Mouse (Mus musculus): Measurements from ENCODE around the gene Pold2.

Gene Pold2

DNA sequence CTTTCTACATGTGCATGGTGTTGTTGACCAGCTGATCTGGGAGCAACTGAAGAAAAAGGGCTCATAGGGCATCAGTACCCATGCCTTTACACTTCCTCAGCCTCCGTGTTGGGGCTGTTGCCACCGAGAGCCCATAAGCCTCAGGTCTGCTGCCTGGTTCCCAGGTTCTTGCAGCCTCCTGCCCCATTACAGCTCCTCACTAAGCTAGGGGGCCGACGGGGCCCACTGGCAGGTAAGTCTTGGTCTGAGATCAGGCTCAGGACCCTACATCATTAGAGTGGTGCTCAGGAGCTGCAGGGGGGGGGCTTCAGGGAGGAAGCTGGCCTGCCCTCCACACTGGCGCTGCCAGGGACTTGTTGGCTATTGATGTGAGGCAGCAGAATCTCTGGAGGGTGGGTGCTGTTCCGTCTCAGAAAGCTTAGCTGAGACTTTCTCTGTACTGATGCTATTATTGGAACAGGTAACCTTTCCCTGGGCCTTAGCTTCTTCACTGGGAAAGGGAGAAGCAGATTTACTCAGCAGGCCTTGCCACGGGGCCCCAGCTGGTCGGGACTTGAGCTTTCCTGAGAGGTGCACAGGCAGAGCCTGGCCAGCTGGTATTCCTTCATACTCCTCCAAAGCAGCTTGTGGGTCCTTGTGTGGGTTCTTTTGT lies 21.5 kb downstream of the Pold2 start:
- no peak for DNase-seq

DNA sequence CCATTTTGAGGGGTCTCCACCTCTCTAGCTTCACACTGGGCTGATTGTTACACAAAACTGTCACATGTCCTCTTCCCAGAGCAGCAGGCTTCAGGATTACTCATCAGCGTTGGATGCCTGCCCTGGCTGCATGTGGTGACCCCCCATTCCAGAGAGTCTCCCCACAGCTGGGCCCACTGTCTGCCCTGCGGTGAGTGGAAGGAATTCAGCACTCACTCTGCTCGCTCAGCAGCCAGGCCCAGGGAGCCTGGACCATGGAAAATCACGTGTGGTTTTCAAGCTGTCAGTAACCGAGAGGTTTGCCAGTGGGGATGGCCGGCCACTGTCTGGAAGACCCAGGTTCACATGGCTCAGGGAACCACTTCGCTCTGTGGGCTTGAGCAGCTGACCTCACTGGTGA lies 22.2 kb downstream of the Pold2 start:
- DNase-seq: peak; percentile 83

DNA sequence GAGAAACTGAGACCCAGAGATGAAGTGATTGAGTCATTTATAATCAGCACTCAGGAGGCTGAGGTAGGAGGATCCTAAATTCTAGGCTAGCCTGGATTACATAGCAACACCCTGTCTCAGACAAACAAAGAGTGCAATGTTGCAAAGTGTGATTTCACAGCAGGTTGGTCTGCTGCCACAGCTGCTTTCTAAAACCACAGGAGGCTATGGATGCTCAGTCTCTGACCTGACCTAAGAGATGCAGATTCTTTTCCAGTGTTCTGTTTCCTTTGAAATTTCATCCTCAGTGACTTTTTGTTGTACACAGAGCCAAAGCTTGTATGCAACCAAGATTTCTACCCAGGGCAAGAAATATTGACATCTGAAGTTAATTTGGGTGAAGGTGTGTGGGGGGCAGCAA lies 22.6 kb downstream of the Pold2 start:
- no peak for DNase-seq

DNA sequence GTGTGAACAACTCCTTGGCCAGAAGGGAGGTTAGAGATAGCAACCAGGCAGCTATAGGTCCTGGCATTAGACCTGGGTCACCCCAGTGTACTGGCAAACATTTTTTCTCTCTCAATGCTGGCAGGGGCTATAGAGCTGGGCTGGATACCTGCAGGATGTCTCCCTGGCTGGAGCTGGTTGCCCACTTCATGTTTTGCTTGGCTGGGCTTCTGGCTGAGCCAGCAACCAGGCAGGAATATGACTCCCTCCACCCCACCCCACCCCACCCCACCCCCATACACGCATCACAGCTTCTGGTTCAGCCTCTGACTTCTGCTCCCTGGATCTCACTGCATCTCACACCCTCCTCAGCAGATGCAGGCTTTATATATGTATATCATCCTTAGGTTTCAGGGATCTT lies 25.8 kb downstream of the Pold2 start:
- DNase-seq: no peak

DNA sequence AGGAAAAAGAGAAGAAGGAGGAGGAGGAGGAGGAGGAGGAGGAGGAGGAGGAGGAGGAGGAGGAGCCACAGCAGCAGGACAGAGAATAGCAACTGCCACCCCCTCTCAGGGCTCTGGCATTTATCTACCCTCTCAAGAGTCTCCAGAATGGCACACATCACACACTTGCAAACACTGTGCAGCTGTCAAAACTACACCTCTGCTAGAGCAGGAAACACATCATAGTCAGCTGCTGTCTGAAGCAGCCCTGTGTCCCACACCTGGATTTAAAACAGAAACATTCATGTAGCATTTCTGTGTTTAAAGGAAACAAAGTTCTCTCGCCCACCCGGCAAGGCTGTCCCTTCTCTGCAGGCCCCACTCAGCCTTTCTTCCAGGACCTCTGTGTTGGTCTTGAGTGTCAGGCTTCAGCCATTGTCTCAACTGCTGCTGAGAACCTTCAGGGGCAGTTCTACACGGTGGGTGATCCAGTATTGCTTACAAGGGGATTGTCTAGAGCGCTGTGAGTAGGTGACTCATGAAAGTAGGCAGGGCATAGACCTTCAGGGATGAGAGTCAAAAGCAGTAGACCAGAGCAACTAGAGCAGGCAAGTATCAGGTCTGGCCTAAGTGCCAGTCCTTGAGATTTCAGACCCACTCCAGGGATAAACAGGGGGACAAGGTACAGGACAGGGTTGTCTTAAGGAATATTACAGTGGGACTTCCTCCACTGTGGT lies 26.9 kb downstream of the Pold2 start:
- DNase-seq: no peak

DNA sequence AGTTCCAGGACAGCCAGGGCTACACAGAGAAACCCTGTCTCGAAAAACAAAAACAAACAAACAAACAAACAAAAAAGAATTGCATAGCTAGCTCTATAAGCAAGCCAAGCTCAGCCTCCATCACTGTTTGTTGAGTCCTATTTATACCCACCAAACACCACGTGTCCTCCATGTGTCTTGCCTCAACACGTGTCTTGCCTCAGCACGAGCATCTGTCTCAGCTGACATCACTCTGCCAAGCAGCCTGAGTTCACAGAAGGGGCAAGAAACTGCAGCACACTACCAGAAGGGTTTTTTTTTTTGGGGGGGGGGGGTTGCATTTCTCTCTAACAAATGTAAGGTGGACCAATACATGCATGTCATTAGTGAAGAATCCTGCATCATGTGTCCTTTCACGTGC lies 27.6 kb downstream of the Pold2 start:
- no peak for DNase-seq

DNA sequence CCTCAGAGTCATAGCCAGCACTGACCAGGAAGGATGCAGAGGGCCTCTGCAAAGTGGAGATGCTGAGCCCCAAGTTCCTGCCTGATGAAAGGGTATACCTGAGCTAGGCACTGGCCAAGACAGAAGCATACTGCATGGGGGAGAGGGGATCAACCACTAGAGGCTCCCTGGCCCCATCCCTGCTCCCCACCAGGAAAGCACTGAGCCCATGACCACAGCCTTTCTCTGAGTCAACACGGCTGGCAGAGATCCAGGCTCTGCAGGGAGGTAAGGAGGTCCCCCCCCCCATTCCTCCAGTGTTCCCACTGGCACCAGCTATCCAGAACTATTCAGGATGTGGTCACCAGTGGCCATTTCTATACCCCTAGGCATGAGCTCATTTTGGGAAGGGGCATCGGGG lies 28.8 kb downstream of the Pold2 start:
- no peak for DNase-seq

DNA sequence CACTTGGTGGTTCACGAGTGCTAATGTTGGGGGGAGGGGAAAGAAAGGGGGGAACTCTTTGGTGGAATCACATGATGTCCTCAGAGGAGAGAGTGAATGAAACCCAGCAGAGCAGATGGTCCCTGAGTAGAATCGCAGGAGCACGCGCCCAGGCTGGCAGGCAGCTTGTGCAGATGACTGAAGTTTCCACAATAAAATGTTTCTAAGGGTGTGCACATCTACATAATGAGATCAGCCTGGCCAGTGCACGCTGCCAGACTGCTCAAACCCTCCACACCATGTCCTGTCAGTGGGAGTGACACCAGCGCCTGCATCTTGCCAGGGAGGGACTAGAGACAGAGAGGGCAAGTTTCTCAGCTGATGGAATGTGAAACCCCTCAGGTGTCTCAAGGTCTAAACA lies 29.4 kb downstream of the Pold2 start:
- peak; percentile 38 for DNase-seq

DNA sequence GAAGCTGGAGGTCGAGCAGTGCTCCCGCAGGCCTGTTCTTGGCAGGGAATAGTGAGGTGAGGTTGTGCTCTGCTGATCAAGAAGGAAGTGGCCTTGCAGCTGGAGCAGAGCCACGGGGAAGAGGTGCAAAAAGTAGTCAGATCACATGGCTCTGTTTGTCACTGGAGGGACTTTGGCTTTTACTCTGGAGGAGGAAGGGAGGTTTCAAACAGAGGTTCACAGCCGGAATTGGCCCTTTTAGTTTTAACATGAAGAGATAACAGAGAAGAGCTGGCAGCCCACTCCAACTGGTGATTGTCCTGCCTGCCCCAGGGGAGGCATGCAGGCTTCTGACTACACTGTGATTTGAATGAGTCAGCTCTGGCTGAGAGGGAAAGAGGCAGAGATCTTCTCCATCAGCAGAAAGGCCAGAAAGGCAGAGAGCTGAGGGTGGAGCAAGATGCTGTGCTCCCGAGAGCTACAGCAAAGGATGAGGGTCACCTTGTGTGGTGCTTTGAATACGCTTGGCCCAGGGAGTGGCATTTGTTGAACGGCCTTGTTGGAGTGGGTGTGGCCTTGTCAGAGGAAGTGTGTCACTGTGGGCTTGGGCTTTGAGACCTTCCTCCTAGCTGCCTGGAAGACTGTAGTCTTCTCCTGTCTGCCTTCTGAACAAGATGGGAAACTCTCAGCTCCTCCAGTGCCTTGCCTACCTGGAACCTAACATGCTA lies 31.3 kb downstream of the Pold2 start:
- peak; percentile 39 for DNase-seq

DNA sequence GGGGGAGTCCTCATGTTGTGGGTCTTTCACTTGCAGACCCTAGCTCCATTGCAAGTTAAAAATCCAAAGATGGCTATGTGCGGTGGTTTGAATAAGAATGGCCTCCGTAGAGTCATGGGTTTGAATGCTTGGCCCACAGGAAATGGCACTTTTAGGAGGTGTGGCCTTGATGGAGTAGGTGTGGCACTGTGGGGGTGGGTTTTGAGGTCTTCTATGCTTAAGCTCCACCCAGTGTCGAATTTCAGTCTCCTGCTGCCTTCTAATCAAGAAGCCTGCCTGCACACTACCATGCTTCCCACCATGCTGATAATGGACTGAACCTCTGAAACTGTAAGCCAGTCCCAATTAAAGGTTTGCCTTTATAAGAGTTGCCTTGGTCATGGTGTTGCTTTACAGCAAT lies 35.0 kb downstream of the Pold2 start:
- DNase-seq: no peak

DNA sequence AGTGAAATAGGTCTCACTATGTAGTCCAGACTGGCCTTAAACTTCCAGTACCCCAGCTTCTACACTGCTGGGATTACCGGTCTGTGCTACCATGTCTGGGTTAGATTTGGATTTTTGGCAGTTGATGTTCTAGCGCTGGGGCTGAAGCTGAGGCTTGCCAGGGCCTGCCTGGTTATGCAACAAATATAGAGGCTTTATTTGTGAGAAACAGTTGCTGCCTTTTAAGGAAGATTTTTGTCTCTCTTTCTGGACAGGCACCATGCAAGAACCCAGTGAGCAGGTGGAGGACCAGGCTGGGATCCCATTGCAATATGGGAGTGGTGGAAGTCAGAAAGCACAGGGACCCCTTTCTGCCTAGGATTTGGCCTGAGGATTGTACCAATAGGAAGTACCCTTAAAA lies 36.3 kb downstream of the Pold2 start:
- no peak for DNase-seq

DNA sequence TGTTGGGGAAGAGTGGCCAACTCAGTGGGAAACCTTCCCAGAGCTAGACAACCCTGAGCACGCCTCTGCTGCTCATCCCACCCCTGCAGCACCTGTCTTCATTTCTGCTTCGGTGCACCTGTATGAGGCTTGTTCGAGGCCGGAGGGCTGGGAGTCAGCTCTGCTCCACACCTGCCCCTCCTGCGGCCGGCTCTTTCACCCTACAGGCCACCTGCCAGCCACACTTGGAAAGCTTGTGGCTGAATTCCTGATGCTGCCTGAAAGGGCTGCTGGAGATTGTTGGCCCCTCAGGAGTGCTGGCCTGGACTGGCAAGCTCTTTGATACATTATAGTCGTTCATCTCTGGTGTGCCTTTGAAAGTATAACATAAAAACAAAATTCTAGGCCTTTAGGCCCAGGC lies 37.7 kb downstream of the Pold2 start:
- DNase-seq: no peak

DNA sequence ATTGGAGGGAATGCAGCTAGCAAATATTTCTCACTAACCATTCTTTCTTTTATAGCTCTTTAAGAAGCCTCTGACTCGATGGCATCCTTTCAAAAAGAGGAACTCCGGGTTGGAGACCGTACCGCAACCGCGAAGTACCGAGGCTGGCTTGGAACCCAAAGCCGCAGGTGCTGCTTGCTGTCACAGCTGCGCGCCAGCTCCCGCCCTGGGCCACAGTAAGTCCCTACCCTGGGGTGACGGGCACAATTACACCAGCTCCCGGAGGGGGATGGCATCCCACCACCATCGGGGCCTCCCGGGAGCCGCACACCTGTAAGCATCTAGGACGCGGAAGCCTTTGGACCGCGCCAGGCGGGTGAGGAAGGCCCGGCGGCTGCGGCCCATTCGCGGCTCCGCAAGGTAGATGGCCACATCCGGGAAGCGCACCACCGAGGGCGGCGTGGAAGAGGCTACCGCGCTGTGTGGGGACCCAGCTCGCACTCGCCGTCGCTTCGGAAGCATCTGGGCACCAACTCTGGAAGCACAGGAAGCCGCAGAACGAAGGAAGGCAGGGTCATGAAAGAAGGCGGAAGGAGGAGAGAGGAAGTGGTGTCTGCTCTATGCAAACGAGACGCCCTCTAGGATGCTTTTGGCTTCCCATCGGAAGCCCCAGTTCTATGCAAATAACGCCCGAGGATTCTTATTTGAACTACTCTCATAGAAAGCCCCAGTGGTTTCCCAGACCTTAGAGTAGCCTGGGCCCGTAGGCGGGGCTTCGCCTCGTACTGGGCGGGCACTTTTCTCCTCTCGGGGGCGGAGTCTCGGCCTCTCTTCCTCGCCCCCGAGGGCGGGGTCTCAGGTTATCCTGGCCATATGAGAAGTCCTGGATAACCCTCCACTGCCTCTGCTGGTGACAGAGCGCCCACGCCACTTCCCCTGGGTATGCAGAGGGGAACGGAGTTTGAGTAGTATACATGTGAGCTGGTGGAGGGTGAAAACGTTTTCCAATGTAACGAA lies 40.5 kb downstream of the Pold2 start, which contains the start of gene Polm:
Gene Polm, minus strand, starts transcription at position 766 of the 996 bp plus-strand sequence.
- DNase-seq: peak; percentile 97

DNA sequence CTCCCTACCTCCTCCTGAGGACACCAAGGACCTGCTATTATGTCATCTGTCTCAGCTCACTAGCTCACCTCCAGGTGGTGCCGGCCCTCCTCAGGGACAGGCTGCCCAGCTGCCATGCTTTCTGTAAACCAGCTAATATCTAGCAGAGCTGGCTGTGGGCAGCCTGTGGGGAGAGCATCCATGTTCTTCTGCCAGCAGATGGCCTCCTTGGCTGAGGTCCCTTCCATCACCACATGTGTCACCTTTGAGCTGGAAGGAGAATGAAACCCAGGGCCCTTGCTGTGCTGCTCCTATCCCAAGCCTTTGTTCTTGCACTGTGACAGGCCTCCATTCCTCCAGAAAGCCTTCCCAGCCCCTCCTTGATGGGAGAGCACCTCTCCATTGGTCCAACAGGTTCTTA lies 42.0 kb downstream of the Pold2 start:
- DNase-seq: peak; percentile 36

DNA sequence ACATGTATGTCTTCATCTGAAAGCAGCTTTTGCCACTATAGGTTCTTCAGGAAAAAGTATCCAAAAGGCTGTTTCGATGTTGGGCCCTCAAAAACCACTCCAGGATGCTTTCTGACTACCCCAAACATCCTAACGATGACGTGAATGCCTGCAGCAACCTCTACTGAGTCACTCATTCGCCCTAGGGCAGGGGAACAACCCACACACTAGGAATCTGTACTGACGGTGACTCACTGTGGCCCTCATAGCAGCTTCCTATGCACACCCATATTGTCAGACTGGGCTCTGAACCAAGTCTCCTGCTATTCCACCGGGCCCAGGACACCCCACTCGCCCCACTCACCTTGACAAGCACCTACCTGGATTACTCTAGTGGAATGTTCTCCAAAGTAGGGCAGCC lies 43.0 kb downstream of the Pold2 start:
- no peak for DNase-seq

DNA sequence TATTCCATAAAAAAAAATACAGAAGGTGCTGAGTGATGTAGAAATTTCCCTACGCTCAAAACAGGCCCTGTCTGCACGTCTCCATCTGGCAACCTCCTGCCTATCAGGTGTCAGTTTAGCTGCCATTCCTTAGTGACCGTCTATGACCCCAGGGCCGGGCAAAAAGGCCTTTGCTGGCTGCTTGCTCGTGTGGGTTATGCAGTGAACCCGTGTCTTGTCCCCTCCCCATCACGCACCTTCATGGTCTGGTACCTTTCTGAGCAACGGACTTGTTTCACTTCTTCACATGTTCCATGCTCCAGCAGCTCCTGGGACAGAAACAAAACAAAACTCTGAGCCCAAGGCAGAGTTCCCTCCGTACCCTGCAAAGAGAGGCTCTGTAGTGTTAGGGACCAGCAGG lies 43.6 kb downstream of the Pold2 start:
- DNase-seq: no peak

DNA sequence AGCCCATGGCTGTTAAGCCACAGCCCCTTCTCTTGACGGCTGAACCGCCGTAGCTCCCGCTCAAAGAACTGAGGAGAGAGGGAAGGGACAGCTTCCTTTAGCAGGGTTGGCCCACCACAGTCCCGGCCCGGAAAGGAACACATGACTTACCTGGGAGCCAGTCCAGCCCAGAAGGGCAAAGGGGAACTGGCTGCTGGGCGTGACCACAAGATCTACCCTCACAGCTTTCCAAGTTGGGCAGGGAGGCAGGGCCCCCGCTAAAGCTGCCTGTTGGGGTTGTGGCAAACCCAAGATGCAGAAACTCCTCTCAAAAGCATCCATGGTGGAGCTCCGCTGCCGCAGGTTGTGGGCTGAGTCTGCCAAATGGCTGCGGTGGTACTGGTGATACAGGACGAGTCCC lies 48.8 kb downstream of the Pold2 start:
- DNase-seq: no peak

DNA sequence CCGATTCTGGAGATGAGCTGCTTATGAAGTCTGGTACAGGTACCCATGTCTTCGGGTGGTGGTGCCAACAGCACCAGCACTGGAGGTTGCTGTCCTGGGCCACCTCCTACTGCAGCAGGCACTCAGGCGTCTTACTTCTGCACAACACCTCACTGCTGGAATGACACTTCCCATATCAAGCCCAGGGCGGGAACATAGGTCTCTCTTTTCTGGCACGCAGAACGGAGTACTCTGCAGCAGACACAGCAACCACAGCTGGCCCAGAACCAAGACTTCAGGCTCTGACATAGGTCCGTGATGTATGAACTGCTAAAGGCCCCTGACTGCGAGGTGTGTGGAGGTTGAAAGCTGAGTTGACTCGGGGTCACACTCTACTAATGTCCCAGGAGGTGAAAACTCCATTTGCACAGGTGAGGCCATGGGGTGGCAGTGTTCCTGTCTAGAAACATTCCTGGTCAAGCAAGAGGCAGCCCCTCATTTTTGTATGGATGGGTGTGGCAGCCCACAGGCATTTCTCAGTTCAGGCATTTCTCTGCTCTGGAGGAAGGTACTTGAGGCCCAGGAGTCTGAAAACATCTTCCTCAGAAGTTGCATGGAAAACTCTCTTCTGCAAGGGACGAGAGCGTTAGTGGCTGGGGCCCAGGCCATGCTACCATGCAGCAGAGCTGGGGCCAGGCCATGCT lies 49.4 kb downstream of the Pold2 start:
- DNase-seq: no peak

DNA sequence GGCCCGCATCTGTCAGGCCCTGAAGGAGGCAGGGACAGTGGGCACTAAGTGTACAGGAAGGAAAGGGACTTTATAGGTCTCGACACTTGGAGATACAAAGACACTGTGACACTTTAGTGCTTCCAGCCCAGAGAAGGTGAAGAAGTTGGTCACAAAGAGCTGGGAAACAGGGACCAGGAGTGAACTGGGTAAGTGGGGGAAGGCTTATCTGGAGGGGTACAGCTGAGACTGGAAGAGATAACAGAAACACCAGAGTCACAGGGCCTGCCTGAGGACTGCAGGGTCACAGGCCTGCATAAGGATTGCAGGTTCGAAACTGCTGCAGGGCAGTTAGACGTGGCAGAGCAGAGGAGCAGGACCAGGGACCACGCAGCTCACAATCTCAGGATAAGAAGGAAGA lies 50.2 kb downstream of the Pold2 start:
- DNase-seq: no peak

DNA sequence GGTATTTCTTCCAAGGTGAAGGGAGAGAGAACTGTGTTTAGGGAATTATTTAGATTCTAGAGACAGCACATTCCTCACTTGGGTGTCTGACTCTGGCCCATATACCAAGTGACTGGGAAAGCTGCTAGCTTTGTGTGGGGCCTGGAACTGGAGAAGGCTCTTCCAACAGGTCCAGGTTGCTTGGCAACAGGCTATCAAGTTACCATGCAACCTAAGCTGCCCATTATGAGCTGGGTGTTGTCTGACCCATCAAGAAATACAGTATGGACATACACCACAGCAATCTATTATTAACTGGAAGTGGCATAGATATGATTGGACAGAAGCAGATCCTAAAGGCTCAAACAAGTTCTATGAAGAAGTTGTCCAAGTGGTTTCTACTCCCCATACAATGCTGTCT lies 52.7 kb downstream of the Pold2 start:
- no peak for DNase-seq

Data from lung, postnatal 10 days (tissue).